ENCODE assay signal across 7 mouse cellular contexts in the genomic region with DNA sequence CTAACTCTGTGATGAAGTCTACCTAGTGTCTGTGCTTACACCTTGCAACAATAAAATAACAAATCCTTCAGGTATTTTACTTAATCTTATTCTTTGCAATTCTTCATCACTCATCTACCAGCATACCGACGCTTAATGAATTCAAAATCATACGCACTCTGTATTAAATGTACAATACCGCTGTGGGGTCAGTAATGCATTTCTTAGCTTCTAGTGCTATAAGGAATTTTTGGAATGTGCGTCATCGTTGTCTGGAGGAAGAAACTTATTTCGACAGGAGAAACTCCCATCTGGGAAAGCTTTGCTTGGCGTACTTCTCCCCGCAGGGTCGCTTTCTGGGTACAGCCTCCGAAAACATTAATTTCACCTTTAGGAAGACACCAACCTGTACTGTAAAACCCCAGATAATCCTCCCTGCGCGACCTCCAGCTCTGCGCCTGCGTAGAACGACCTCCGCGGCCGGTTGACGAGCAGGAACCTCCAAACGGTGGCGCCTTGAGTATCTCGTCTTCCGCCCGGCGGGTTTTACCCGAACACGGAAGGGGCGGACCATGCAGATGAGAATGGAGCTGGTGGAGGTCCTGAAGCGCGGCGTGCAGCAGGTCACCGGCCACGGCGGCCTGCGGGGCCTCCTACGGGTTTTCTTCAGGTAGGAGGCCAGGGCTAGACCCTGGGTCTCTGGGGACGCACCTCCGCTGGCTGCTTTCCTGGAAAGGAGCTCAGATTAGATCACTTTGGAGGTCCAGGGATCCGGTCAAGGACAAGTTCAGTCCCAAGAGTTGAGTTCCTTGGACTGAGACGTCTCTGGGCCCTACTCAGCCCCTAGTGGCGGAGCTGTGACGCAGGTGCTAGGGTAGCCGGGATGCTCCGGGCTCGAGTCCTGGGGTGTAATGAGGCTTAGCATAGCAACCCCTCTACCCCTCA. TPM values are rescaled to one million over a fixed set of nuclear protein-coding genes. Genes with fewer than 3 reads are reported as not detected.
DNase-seq lines count a peak whose midpoint lies in the region; ATAC-seq lines count a peak whose summit lies in the region.

A gene (plus strand): TSS at position 239 of the 924 bp plus-strand sequence.

- ATAC-seq in embryonic facial prominence, embryonic 11.5 days (replicated peaks; ENCODE audit: insufficient number of reproducible peaks, low FRiP score, low TSS enrichment, low read depth), result peak; percentile 93
- ATAC-seq in granulocyte monocyte progenitor cell, adult 5-6 weeks (replicated peaks; ENCODE audit: poor library complexity, severe bottlenecking), result peak; percentile 98
- peak; percentile 97 for ATAC-seq in midbrain, embryonic 13.5 days

- no peak within 1 kb of the TSS for H3K27ac ChIP-seq in embryonic facial prominence, embryonic 11.5 days (replicated peaks; ENCODE audit: low read depth, low read length)
- peak within 1 kb of the TSS; percentile 85 for H3K27ac ChIP-seq in limb, embryonic 10.5 days
- H3K27ac ChIP-seq in midbrain, embryonic 13.5 days, result peak within 1 kb of the TSS; percentile 78

- peak within 1 kb of the TSS; percentile 80 for H3K9ac ChIP-seq in embryonic facial prominence, embryonic 11.5 days (replicated peaks; ENCODE audit: low read length)
- peak within 1 kb of the TSS; percentile 86 for H3K9ac ChIP-seq in midbrain, embryonic 13.5 days (replicated peaks)

- no peaks in the 10 kb centered on the region for H3K9me3 ChIP-seq in embryonic facial prominence, embryonic 11.5 days (replicated peaks; ENCODE audit: control insufficient read depth, low read length)
- H3K9me3 ChIP-seq in limb, embryonic 10.5 days (replicated peaks), result no peaks in the 10 kb centered on the region
- no peaks in the 10 kb centered on the region for H3K9me3 ChIP-seq in midbrain, embryonic 13.5 days

- H3K27me3 ChIP-seq in embryonic facial prominence, embryonic 11.5 days (ENCODE audit: control insufficient read depth, insufficient read depth, low read length), result no peaks in the 10 kb centered on the region
- no peaks in the 10 kb centered on the region for H3K27me3 ChIP-seq in limb, embryonic 10.5 days (ENCODE audit: low read depth, poor library complexity, severe bottlenecking)
- H3K27me3 ChIP-seq in midbrain, embryonic 13.5 days, result no peaks in the 10 kb centered on the region

- H3K36me3 ChIP-seq in embryonic facial prominence, embryonic 11.5 days (replicated peaks; ENCODE audit: control insufficient read depth, insufficient read depth, low read depth, low read length), result no peaks in the 10 kb centered on the region
- peaks cover 56% of the 10 kb centered on the region for H3K36me3 ChIP-seq in limb, embryonic 10.5 days
- H3K36me3 ChIP-seq in midbrain, embryonic 13.5 days, result peaks cover 40% of the 10 kb centered on the region

- H3K4me2 ChIP-seq in embryonic facial prominence, embryonic 11.5 days (ENCODE audit: low read depth, low read length), result peak within 1 kb of the TSS; percentile 44
- H3K4me2 ChIP-seq in midbrain, embryonic 13.5 days (replicated peaks), result peak within 1 kb of the TSS; percentile 88

- no peaks in the 10 kb centered on the region for H3K4me1 ChIP-seq in embryonic facial prominence, embryonic 11.5 days (ENCODE audit: control insufficient read depth, insufficient read depth, low read length)
- H3K4me1 ChIP-seq in limb, embryonic 10.5 days, result peaks cover 5% of the 10 kb centered on the region
- peaks cover 18% of the 10 kb centered on the region for H3K4me1 ChIP-seq in midbrain, embryonic 13.5 days (replicated peaks)

- WGBS in embryonic facial prominence, embryonic 11.5 days, result under 1% methylated on average over 46 of the region's 46 CpGs
- 1% methylated on average over 46 of the region's 46 CpGs for WGBS in limb, embryonic 10.5 days
- under 1% methylated on average over 46 of the region's 46 CpGs for WGBS in midbrain, embryonic 13.5 days

- peak within 1 kb of the TSS; percentile 73 for H3K4me3 ChIP-seq in embryonic facial prominence, embryonic 11.5 days (ENCODE audit: low read depth, low read length)
- H3K4me3 ChIP-seq in limb, embryonic 10.5 days, result peak within 1 kb of the TSS; percentile 67
- peak within 1 kb of the TSS; percentile 91 for H3K4me3 ChIP-seq in midbrain, embryonic 13.5 days (replicated peaks)

- DNase-seq in adrenal gland, postnatal 14 days, result peak; percentile 97
- peak; percentile 93 for DNase-seq in embryonic facial prominence, embryonic 11.5 days (ENCODE audit: low spot score)
- peak; percentile 94 for DNase-seq in kidney, adult 11 months
- peak; percentile 97 for DNase-seq in limb, embryonic 10.5 days (ENCODE audit: low spot score)
- DNase-seq in spleen, adult 12 weeks (ENCODE audit: low spot score), result peak; percentile 90

RNA-seq across cellular contexts. Expression of the gene that starts here (rescaled TPM):
- 479 and 503 TPM in 2 replicates for total RNA-seq in adrenal gland, postnatal 14 days (2021)
- polyA plus RNA-seq in embryonic facial prominence, embryonic 11.5 days (2014; fragmentation: Nextera tagmentation; extraction: Ambion mirVana), result 477 and 485 TPM in 2 replicates
- total RNA-seq in granulocyte monocyte progenitor cell, adult 5-6 weeks (2014; fragmentation: Nextera tagmentation), result 202 and 216 TPM in 2 replicates
- total RNA-seq in granulocyte monocyte progenitor cell, adult 5-6 weeks (2017), result 350 and 390 TPM in 2 replicates
- 495 and 559 TPM in 2 replicates for polyA plus RNA-seq in limb, embryonic 10.5 days (2016; fragmentation: Nextera tagmentation; extraction: Ambion mirVana)
- polyA plus RNA-seq in midbrain, embryonic 13.5 days (2015; fragmentation: Nextera tagmentation; extraction: Ambion mirVana), result 352 and 366 TPM in 2 replicates
